Mouse (Mus musculus) intestine, postnatal 0 days (tissue): ENCODE results near the gene Mpp4. TPM values are rescaled to one million over a fixed set of nuclear protein-coding genes. Genes with fewer than 3 reads are reported as not detected.

Experiments
- ATAC-seq: fragments of 200-750 bp; cut with Nextera tagmentation; 2 replicates; pipeline ENCODE4 v1.8.0; 2017; ENCODE audit warnings: mild to moderate bottlenecking, moderate TSS enrichment, moderate library complexity
- H3K27ac ChIP-seq: fragments of 300-500 bp; sonication (generic); 2 replicates; pipeline ENCODE4 v1.5.1; 2014; ENCODE audit warnings: mild to moderate bottlenecking, low read depth, low read length, moderate library complexity
- H3K27me3 ChIP-seq: fragments of 300-500 bp; sonication (generic); replicated peaks from 2 replicates; pipeline ENCODE4 v1.6.1; 2014; ENCODE audit warnings: low read length, mixed read lengths; ENCODE audit not compliant: control insufficient read depth, insufficient read depth
- H3K36me3 ChIP-seq: fragments of 300-500 bp; sonication (generic); 2 replicates; pipeline ENCODE4 v1.6.1; 2014; ENCODE audit warnings: mild to moderate bottlenecking, moderate library complexity; ENCODE audit not compliant: control insufficient read depth, insufficient read depth
- H3K4me1 ChIP-seq: fragments of 300-500 bp; sonication (generic); replicated peaks from 2 replicates; pipeline ENCODE4 v1.6.1; 2014; ENCODE audit warnings: antibody characterized with exemption, low read length, mixed read lengths; ENCODE audit not compliant: control insufficient read depth, insufficient read depth
- H3K4me2 ChIP-seq: fragments of 300-500 bp; sonication (generic); replicated peaks from 2 replicates; pipeline ENCODE4 v1.6.1; 2014; ENCODE audit warnings: low read depth, mild to moderate bottlenecking, moderate library complexity
- H3K4me3 ChIP-seq: fragments of 300-500 bp; sonication (generic); 2 replicates; pipeline ENCODE4 v1.5.1; 2014; ENCODE audit warnings: low read depth, low read length
- H3K9ac ChIP-seq: fragments of 300-500 bp; sonication (generic); 2 replicates; pipeline ENCODE4 v1.6.1; 2014; ENCODE audit warnings: mild to moderate bottlenecking, low read depth, low read length
- H3K9me3 ChIP-seq: fragments of 300-500 bp; sonication (generic); 2 replicates; pipeline ENCODE4 v1.6.1; 2016; ENCODE audit warnings: mixed run types; ENCODE audit not compliant: control insufficient read depth
- CTCF ChIP-seq: sonication (generic); IDR thresholded peaks from 2 replicates; pipeline ENCODE4 v1.5.1; 2016; ENCODE audit warnings: low read depth, mild to moderate bottlenecking, control low read depth, antibody characterized with exemption, moderate library complexity
- WGBS: fragments of 180-500 bp; shearing (Covaris S2); extraction: QIAGEN DNeasy Blood & Tissue Kit; methylation state at CpG from one replicate; pipeline ENCODE4 v1.1.7; 2014; 5-methylcytosine and 5-hydroxymethylcytosine counted together
- polyA plus RNA-seq: library from polyadenylated mRNA; unstranded; fragments of >200 nt; fragmentation: Nextera tagmentation; extraction: Ambion mirVana; gene quantifications from 2 replicates; pipeline ENCODE4 v1.2.1, GENCODE M21; 2015

Mpp4 gene
- polyA plus RNA-seq, 1 experiment from 2014 or later, result 0.29 TPM

DNA sequence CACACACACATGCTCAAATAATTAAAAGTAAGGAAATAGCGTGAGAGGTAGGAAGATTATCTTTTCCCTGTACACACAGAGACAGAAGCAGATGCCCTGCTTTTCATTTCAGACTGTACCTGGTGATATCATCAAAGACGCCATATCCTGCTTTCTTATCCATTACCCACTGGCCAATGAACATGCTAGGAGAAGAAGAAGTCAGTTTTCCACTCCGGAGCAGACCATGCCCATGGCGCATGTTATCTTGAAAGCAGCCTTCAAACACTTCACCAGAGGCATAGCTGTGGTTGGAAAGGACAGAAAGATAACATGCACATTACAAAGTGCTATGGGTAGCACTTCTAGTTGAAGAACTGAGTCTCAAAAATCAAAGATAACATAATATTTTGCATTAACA is 19.9 kb upstream of the Mpp4 start:
- no peak overlapping the region for H3K4me2 ChIP-seq
- no peaks in the 10 kb centered on the region for H3K9me3 ChIP-seq
- peaks cover 46% of the 10 kb centered on the region for H3K36me3 ChIP-seq
- WGBS, result 94% methylated on average over 4 of the region's 4 CpGs
- no peak for ATAC-seq
- no peak overlapping the region for H3K4me3 ChIP-seq
- no peaks in the 10 kb centered on the region for H3K4me1 ChIP-seq
- H3K27ac ChIP-seq, result no peak overlapping the region
- H3K9ac ChIP-seq, result no peak overlapping the region
- no peaks in the 10 kb centered on the region for H3K27me3 ChIP-seq
- TF ChIP-seq CTCF, result no peak

DNA sequence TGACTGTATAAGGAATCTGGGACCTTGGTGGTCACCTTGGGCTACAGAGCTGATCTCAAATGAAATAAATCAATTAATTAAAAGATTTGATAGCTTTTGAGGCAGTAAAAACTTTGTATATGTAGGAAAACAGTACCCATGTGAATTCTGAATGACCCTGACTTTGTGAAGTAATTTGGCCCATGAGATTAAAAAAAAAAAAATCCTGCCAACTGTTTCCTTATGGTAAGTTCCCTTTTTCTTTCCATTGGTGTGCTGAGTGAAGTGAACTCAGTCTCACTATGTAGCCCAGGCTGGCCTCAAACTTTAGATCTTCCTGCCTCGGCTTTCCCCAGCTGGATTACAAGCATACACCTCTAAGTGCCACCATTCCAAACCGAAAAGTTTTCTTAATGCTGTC is 19.2 kb upstream of the Mpp4 start:
- Histone ChIP-seq H3K9me3 (no peaks in the 10 kb centered on the region), H3K27me3 (no peaks in the 10 kb centered on the region), H3K4me1 (no peaks in the 10 kb centered on the region), H3K27ac (no peak overlapping the region), H3K9ac (no peak overlapping the region), H3K36me3 (peaks cover 50% of the 10 kb centered on the region), H3K4me3 (no peak overlapping the region), H3K4me2 (no peak overlapping the region)
- TF ChIP-seq CTCF, result no peak
- 96% methylated on average over 2 of the region's 2 CpGs for WGBS
- ATAC-seq, result no peak

DNA sequence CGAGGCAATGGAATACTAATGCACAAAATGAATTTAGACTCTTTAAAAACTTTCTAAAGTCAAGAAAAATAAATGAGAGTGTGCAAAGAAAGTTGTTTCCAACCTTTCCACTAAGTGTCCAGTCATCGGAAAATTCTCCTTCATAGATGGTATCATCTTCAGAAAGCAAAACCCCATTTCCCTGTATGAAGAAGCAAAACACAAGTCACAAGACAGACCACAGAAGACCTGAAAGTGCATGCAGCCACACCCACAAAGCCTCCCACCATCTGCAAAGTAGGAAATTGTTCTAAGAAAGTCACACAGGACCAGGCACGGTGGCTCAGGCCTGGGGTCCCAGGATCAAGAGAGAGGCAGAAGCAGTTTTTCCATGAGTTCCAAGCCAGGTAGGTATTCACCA is 16.8 kb upstream of the Mpp4 start:
- ATAC-seq, result no peak
- TF ChIP-seq CTCF, result no peak
- H3K27me3 ChIP-seq, result no peaks in the 10 kb centered on the region
- H3K9me3 ChIP-seq, result no peaks in the 10 kb centered on the region
- H3K36me3 ChIP-seq, result peaks cover 43% of the 10 kb centered on the region
- WGBS, result 89% methylated on average over 3 of the region's 3 CpGs
- H3K27ac ChIP-seq, result no peak overlapping the region
- no peaks in the 10 kb centered on the region for H3K4me1 ChIP-seq
- H3K4me2 ChIP-seq, result no peak overlapping the region
- no peak overlapping the region for H3K4me3 ChIP-seq
- no peak overlapping the region for H3K9ac ChIP-seq

DNA sequence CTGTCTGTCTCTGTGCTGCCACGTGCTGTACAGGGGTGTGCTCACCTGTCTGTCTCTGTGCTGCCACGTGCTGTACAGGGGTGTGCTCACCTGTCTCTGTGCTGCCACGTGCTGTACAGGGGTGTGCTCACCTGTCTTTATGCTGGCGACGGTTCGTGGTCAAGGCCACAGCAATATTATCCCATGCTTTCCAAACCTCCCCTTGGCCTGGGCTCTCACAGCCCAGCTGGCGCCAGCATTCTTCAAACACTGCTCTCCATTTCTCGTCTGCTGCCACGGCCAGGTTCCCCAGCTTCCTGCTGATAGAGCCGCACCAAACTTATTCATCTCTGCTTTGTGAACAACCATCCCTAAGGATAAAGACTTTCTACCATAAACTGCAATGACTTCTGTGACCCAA is 15.2 kb upstream of the Mpp4 start:
- 89% methylated on average over 10 of the region's 10 CpGs for WGBS
- no peak for ATAC-seq
- TF ChIP-seq CTCF, result no peak

DNA sequence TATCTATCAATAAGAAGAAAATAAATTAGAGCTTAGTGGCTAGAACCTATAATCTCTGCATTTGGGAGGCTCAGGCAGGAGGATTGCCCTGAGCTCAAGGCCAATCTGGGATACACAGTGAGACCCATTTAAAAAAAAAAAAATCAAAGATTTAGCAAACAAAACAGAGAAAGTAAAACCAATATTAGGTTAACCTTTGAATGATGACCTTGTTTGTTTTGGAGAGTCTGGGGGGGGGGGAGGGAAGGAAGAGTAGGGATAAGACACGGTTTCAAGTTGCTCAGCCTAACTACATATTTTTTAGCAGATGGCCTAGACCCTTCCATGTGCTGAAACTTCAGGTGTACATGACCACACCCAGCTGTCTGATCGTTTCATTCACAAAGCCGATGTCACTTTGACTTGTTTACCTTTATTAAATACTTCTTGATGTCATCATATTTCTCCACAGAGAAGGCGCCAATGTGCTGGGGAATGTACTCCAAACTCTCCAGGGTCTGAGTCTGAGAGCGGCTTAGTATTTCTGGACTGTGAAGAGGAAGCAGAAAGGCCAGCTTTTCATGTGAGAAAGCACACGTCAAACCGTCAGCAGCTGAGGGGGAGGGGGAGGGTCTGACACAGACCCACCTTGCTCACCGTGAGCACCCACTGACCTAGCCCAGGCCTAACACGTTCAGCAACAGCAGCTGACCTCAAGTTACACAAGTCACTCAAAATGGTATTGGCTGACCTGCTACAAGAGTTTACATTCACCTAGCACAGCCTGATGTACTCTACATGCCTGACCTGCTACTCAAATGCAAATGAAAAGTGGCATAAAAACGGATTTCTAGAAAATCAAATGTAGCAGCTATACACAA is 11.6 kb upstream of the Mpp4 start:
- H3K27ac ChIP-seq, result no peak overlapping the region
- no peak overlapping the region for H3K9ac ChIP-seq
- peaks cover 27% of the 10 kb centered on the region for H3K36me3 ChIP-seq
- no peaks in the 10 kb centered on the region for H3K9me3 ChIP-seq
- H3K4me3 ChIP-seq, result no peak overlapping the region
- no peak overlapping the region for H3K4me2 ChIP-seq
- H3K27me3 ChIP-seq, result no peaks in the 10 kb centered on the region
- ATAC-seq, result no peak
- WGBS, result 55% methylated on average over 10 of the region's 10 CpGs
- no peak for TF ChIP-seq CTCF
- H3K4me1 ChIP-seq, result no peaks in the 10 kb centered on the region

More for the DNA sequence above, 15.2 kb upstream of the Mpp4 start:
- H3K36me3 ChIP-seq, result peaks cover 37% of the 10 kb centered on the region
- H3K9ac ChIP-seq, result no peak overlapping the region
- H3K4me3 ChIP-seq, result no peak overlapping the region
- H3K27me3 ChIP-seq, result no peaks in the 10 kb centered on the region
- H3K4me1 ChIP-seq, result no peaks in the 10 kb centered on the region
- no peaks in the 10 kb centered on the region for H3K9me3 ChIP-seq
- H3K4me2 ChIP-seq, result no peak overlapping the region
- H3K27ac ChIP-seq, result no peak overlapping the region

DNA sequence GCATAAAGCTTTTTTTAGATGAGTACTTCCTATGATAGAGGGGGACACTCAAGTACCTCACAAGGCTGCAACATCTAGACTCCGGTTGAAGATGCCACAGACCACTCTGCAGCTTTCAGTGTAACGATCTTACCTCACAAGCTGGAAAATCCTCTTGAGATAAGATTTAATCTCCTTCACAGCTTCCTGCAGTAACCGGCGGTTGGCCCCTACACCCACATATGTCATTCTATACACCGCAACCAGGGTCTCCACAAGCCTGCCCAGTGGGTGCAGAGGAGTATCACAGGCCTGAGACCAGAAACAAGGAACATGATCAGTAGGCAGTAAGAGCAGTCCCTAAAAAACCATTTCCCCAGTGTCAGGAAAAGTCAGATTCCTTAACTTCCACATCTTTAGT is 9.8 kb upstream of the Mpp4 start:
- no peak overlapping the region for H3K27ac ChIP-seq
- H3K9me3 ChIP-seq, result no peaks in the 10 kb centered on the region
- no peaks in the 10 kb centered on the region for H3K4me1 ChIP-seq
- H3K4me3 ChIP-seq, result no peak overlapping the region
- H3K9ac ChIP-seq, result no peak overlapping the region
- 75% methylated on average over 5 of the region's 5 CpGs for WGBS
- TF ChIP-seq CTCF, result no peak
- H3K27me3 ChIP-seq, result no peaks in the 10 kb centered on the region
- H3K36me3 ChIP-seq, result peaks cover 16% of the 10 kb centered on the region; the same call in 1 of the 2 replicates
- ATAC-seq, result no peak
- H3K4me2 ChIP-seq, result no peak overlapping the region
